Mouse (Mus musculus) myocyte (in vitro differentiated cells): ENCODE data around the gene Acsm3.

Experiments used
- POLR2A ChIP-seq: IDR thresholded peaks from one replicate; pipeline ENCODE4 v1.6.1; 2011; ENCODE audit warnings: low read depth, mild to moderate bottlenecking, control low read depth, moderate library complexity; ENCODE audit not compliant: insufficient read length
- POLR2AphosphoS2 ChIP-seq: IDR thresholded peaks from one replicate; pipeline ENCODE4 v1.6.1; 2011; ENCODE audit warnings: low read depth, control low read depth; ENCODE audit not compliant: insufficient read length
- USF1 ChIP-seq: IDR thresholded peaks from one replicate; pipeline ENCODE4 v1.6.1; 2011; ENCODE audit warnings: low read depth, mild to moderate bottlenecking, control low read depth, moderate library complexity

- TF ChIP-seq POLR2A (no peak), USF1 (no peak), POLR2AphosphoS2 (no peak)
These were observed 40.3 kb downstream of the Acsm3 start for GRCm38 (mm10) chr7:119800991-119801390.
